Comparison of ENCODE assay signal across 8 mouse cellular contexts in the genomic region with DNA sequence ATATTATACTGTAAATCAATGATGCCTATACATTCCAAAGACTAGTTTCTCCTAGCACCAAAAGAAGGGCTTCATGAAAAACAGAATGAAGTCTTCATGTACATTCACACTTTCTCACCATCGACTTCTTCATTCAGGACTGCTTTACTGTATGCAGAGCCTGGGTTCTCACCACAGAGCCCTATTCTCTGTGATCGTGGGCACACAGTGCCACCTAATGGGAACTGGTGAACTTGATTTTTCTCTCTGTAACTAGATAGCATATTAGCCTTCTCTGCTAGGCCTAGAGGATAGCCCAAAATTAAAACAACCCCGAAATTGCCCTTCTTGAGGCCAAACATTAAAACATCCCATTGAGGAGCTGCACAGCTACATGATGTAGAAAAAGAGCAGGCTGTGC.
DNase-seq lines count a peak whose midpoint lies in the region; ATAC-seq and TF ChIP-seq lines count a peak whose summit lies in the region.

No protein-coding gene starts in this region.

- TF ChIP-seq CTCF in layer of hippocampus, adult 2 months (conservative IDR thresholded peaks at IDR 0.05) = peak; percentile 88
- TF ChIP-seq CTCF in midbrain, postnatal 0 days (IDR thresholded peaks at IDR 0.05) = peak; percentile 84

- no peak overlapping the region for H3K4me2 ChIP-seq in forebrain, embryonic 13.5 days
- H3K4me2 ChIP-seq in midbrain, postnatal 0 days (ENCODE audit: low read depth, low read length, poor library complexity, severe bottlenecking) = no peak overlapping the region

- H3K27me3 ChIP-seq in forebrain, embryonic 13.5 days = no peaks in the 10 kb centered on the region
- no peaks in the 10 kb centered on the region for H3K27me3 ChIP-seq in midbrain, postnatal 0 days (ENCODE audit: insufficient read depth, low read length)

- peak; percentile 13 to 69 for DNase-seq in adrenal gland, adult (ENCODE audit: inconsistent age in 2 of 2, low spot score in 1 of 2)
- no peak for DNase-seq in adrenal gland, postnatal 4 days (ENCODE audit: low spot score in 2 of 2)
- DNase-seq in layer of hippocampus, adult 2 months (ENCODE audit: low spot score in 2 of 2) = peak; percentile 72 to 77
- peak; percentile 88 for DNase-seq in midbrain, postnatal 0 days (ENCODE audit: low spot score)
- DNase-seq in T-cell, adult 2 months (ENCODE audit: low spot score) = no peak
- no peak for DNase-seq in spleen, adult 18-20 months

- H3K27ac ChIP-seq in forebrain, embryonic 13.5 days = no peak overlapping the region
- no peak overlapping the region for H3K27ac ChIP-seq in layer of hippocampus, adult 2 months
- no peak overlapping the region for H3K27ac ChIP-seq in midbrain, postnatal 0 days (ENCODE audit: low read depth, low read length)

- H3K9me3 ChIP-seq in forebrain, embryonic 13.5 days (replicated peaks) = no peaks in the 10 kb centered on the region
- no peaks in the 10 kb centered on the region for H3K9me3 ChIP-seq in midbrain, postnatal 0 days (ENCODE audit: low read length)

- WGBS in forebrain, embryonic 13.5 days = 32% methylated on average over 3 of the region's 3 CpGs
- 30% methylated on average over 3 of the region's 3 CpGs for WGBS in midbrain, postnatal 0 days

- H3K9ac ChIP-seq in forebrain, embryonic 13.5 days = no peak overlapping the region
- H3K9ac ChIP-seq in midbrain, postnatal 0 days (replicated peaks; ENCODE audit: low read length, poor library complexity, severe bottlenecking) = no peak overlapping the region

- ATAC-seq in cerebellum, adult (ENCODE audit: insufficient number of reproducible peaks, low FRiP score, low TSS enrichment) = peak; percentile 68; the same call in 1 of the 2 replicates
- ATAC-seq in forebrain, embryonic 13.5 days = peak; percentile 88
- ATAC-seq in midbrain, postnatal 0 days (ENCODE audit: low FRiP score) = peak; percentile 71

- no peaks in the 10 kb centered on the region for H3K36me3 ChIP-seq in forebrain, embryonic 13.5 days (ENCODE audit: poor library complexity, severe bottlenecking)
- H3K36me3 ChIP-seq in midbrain, postnatal 0 days (ENCODE audit: insufficient read depth, low read length) = no peaks in the 10 kb centered on the region

- H3K4me3 ChIP-seq in forebrain, embryonic 13.5 days = no peak overlapping the region
- no peak overlapping the region for H3K4me3 ChIP-seq in layer of hippocampus, adult 2 months
- H3K4me3 ChIP-seq in midbrain, postnatal 0 days (ENCODE audit: low read depth, low read length) = no peak overlapping the region

- H3K4me1 ChIP-seq in forebrain, embryonic 13.5 days = no peaks in the 10 kb centered on the region
- no peaks in the 10 kb centered on the region for H3K4me1 ChIP-seq in midbrain, postnatal 0 days (ENCODE audit: insufficient read depth, low read length)

Comparison
In these comparisons a context has a peak if more than half of its experiments do, and no peak if none do; other contexts are left out.
1. DNase-seq: peak in adrenal gland, adult (2 of 2), layer of hippocampus, adult 2 months (2 of 2) and midbrain, postnatal 0 days (single experiment); none in adrenal gland, postnatal 4 days (0 of 2), T-cell, adult 2 months (single experiment) and spleen, adult 18-20 months (0 of 2).
2. Peak in every context shown above with its lines, with median percentiles within 50 percentile points of each other: ATAC-seq.